Mouse (Mus musculus) midbrain, embryonic 11.5 days (tissue): ENCODE results near the gene Anxa8. TPM values are rescaled to one million over a fixed set of nuclear protein-coding genes. Genes with fewer than 3 reads are reported as not detected.

Source experiments
- ATAC-seq: fragments of 200-750 bp; cut with Nextera tagmentation; 2 replicates; pipeline ENCODE4 v1.8.0; 2017; ENCODE audit warnings: moderate TSS enrichment, moderate library complexity; ENCODE audit not compliant: low FRiP score
- DNase-seq: peaks from one replicate; pipeline ENCODE4 v3.0.0; 2015; ENCODE audit warnings: low spot score; ENCODE audit errors: missing footprints
- H3K27ac ChIP-seq: fragments of 300-500 bp; sonication (generic); 2 replicates; pipeline ENCODE4 v1.5.1; 2014; ENCODE audit warnings: low read depth, low read length
- H3K27me3 ChIP-seq: fragments of 300-500 bp; sonication (generic); 2 replicates; pipeline ENCODE4 v1.6.1; 2014; ENCODE audit warnings: mild to moderate bottlenecking, low read length, moderate library complexity, mixed read lengths; ENCODE audit not compliant: control insufficient read depth, insufficient read depth
- H3K36me3 ChIP-seq: fragments of 300-500 bp; sonication (generic); 2 replicates; pipeline ENCODE4 v1.6.1; 2014; ENCODE audit warnings: mild to moderate bottlenecking, low read length, moderate library complexity, mixed read lengths; ENCODE audit not compliant: control insufficient read depth, insufficient read depth
- H3K4me1 ChIP-seq: fragments of 300-500 bp; sonication (generic); 2 replicates; pipeline ENCODE4 v1.6.1; 2014; ENCODE audit warnings: low read length; ENCODE audit not compliant: control insufficient read depth, insufficient read depth
- H3K4me2 ChIP-seq: fragments of 300-500 bp; sonication (generic); 2 replicates; pipeline ENCODE4 v1.6.1; 2014; ENCODE audit warnings: mild to moderate bottlenecking, moderate library complexity
- H3K4me3 ChIP-seq: fragments of 300-500 bp; sonication (generic); 2 replicates; pipeline ENCODE4 v1.5.1; 2014; ENCODE audit warnings: low read depth, low read length
- H3K9ac ChIP-seq: fragments of 300-500 bp; sonication (generic); 2 replicates; pipeline ENCODE4 v1.6.1; 2014; ENCODE audit warnings: low read length
- H3K9me3 ChIP-seq: fragments of 300-500 bp; sonication (generic); 2 replicates; pipeline ENCODE4 v1.6.1; 2016; ENCODE audit warnings: low read length; ENCODE audit not compliant: control insufficient read depth
- WGBS: fragments of 180-500 bp; shearing (Covaris S2); extraction: QIAGEN DNeasy Blood & Tissue Kit; methylation state at CpG from one replicate; pipeline ENCODE4 v1.1.7; 2014; 5-methylcytosine and 5-hydroxymethylcytosine counted together
- polyA plus RNA-seq: library from polyadenylated mRNA; unstranded; fragments of >200 nt; fragmentation: Nextera tagmentation; extraction: Ambion mirVana; gene quantifications from 2 replicates; pipeline ENCODE4 v1.2.1, GENCODE M21; 2014

Anxa8 gene
- 0.81 and 1.0 TPM in 2 replicates for polyA plus RNA-seq

GRCm38 (mm10) chr14:34085731-34086130 is at the start of gene Anxa8:
TSS of gene Anxa8 (plus strand) at chr14:34085981.
- ATAC-seq (no peak), DNase-seq (no peak)
- Histone ChIP-seq H3K4me2 (no peak within 1 kb of the TSS), H3K9ac (no peak within 1 kb of the TSS), H3K27me3 (no peaks in the 10 kb centered on the region), H3K36me3 (no peaks in the 10 kb centered on the region), H3K4me3 (no peak within 1 kb of the TSS), H3K9me3 (no peaks in the 10 kb centered on the region), H3K27ac (no peak within 1 kb of the TSS), H3K4me1 (no peaks in the 10 kb centered on the region)
- WGBS = 78% methylated on average over 4 of the region's 4 CpGs

DNA sequence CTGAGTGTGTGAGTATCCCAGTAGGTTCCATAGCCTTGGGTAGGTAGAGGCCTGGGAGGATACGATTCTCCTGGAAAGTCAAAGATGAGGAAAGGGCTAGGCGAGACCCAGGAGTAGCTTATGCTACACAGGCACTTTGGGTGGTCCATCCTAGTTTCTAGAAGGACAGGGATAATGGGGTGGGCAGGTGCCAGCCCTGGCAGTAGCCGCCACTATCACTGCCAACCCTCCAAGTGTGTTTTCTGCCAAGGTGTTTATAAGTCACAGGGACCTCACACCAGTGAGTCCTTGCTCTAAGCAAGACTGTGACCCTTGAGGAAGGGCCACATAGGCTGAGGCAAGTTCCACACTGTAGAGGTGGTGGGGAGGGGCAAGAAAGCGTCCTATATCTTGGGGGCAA is 44.5 kb upstream of the Anxa8 start:
- Histone ChIP-seq H3K4me3 (no peak overlapping the region), H3K9ac (no peak overlapping the region), H3K4me2 (no peak overlapping the region), H3K27me3 (no peaks in the 10 kb centered on the region), H3K9me3 (no peaks in the 10 kb centered on the region), H3K36me3 (no peaks in the 10 kb centered on the region), H3K27ac (no peak overlapping the region), H3K4me1 (no peaks in the 10 kb centered on the region)
- 81% methylated on average over 4 of the region's 4 CpGs for WGBS
- DNase-seq (no peak), ATAC-seq (no peak)

DNA sequence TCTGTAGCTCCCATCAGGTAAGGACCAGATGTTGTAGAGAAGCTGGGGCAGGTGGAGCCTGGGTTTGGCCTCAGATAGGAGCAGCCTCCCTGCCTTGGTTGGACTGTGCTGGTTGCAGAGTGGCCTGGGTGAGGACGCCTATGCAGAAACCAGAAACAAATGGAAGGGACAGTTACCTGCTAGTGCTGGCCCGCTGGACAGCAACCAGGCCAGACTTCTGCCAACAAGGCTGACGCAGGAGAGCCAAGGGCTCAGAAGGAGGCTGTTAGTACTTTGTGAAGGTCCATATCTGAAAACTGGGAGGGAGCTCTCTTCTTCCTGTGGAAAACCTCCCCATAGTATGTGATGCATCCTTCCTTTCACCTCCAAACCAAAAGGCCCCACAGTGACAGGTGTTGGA is 42.4 kb upstream of the Anxa8 start:
- no peak overlapping the region for H3K27ac ChIP-seq
- 63% methylated on average over 3 of the region's 3 CpGs for WGBS
- H3K9ac ChIP-seq = no peak overlapping the region

DNA sequence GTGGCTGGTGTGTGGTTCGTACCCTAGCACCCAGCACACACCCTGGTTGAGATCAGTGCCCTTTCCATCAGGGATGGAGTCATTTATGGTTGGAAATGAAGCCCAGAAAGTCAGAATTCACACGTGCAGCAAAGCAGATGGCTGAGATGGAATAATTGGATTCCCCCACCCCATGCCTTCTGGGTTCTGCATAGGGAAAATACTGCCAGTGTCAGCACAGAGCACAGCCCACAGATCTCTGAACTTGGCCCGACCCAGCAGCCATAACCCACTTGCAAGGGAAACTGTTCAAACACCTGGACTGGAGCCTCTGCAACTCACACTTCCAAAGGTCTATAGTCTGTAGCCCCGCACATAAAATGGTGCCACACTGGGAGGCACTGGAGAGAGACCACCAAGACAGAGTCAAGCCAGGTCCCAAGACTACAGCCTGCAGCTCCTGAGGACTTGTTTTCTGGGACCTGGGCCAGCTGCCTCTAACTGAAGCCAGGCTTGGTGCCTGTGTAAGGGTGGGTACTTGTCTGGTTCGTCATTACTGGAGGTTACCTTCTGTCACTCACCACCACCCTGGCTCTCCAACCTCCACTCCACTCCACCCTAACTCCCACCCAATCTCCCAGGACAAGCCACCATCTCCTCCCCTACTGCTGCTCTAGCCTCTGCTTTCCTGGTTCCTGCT is 35.5 kb upstream of the Anxa8 start:
- WGBS = 82% methylated on average over 5 of the region's 5 CpGs

More for the DNA sequence above, 42.4 kb upstream of the Anxa8 start:
- Histone ChIP-seq H3K27me3 (no peaks in the 10 kb centered on the region), H3K36me3 (no peaks in the 10 kb centered on the region), H3K9me3 (no peaks in the 10 kb centered on the region), H3K4me2 (no peak overlapping the region), H3K4me3 (no peak overlapping the region), H3K4me1 (no peaks in the 10 kb centered on the region)
- DNase-seq (no peak), ATAC-seq (no peak)

DNA sequence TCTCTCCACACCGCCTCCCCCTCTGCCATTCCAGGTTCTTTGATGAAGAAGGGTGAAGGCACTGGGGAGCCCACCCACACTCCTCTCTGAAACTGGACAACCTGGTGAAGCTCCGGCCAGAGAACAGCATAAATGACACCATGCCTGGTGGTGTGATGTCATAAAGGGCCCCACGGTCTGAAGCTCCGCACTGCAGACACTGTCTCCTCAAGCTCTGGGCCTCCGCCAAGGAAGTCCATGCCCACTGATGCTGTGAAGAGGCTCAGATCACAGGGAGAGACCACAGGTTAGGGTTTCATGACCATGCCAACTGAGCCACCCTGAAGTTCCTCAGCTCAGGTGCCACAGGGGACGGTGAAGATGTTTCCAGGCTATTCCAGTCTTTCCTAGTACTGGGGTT is 33.3 kb upstream of the Anxa8 start, which contains the start of gene Antxrl:
Gene Antxrl (plus strand): TSS at position 192 of the 400 bp plus-strand sequence.
- H3K4me3 ChIP-seq = no peak within 1 kb of the TSS
- H3K9ac ChIP-seq = no peak within 1 kb of the TSS
- DNase-seq (no peak), ATAC-seq (no peak)
- 93% methylated on average over 6 of the region's 6 CpGs for WGBS
- no peaks in the 10 kb centered on the region for H3K27me3 ChIP-seq
- H3K9me3 ChIP-seq = no peaks in the 10 kb centered on the region
- no peak within 1 kb of the TSS for H3K27ac ChIP-seq
- H3K36me3 ChIP-seq = no peaks in the 10 kb centered on the region
- H3K4me2 ChIP-seq = no peak within 1 kb of the TSS
- no peaks in the 10 kb centered on the region for H3K4me1 ChIP-seq

More for the DNA sequence above, 35.5 kb upstream of the Anxa8 start:
- H3K27me3 ChIP-seq = no peaks in the 10 kb centered on the region
- DNase-seq = no peak
- no peak overlapping the region for H3K9ac ChIP-seq
- H3K9me3 ChIP-seq = no peaks in the 10 kb centered on the region
- no peak overlapping the region for H3K4me3 ChIP-seq
- no peak overlapping the region for H3K4me2 ChIP-seq
- no peaks in the 10 kb centered on the region for H3K36me3 ChIP-seq
- H3K4me1 ChIP-seq = no peaks in the 10 kb centered on the region
- no peak overlapping the region for H3K27ac ChIP-seq
- ATAC-seq = no peak

DNA sequence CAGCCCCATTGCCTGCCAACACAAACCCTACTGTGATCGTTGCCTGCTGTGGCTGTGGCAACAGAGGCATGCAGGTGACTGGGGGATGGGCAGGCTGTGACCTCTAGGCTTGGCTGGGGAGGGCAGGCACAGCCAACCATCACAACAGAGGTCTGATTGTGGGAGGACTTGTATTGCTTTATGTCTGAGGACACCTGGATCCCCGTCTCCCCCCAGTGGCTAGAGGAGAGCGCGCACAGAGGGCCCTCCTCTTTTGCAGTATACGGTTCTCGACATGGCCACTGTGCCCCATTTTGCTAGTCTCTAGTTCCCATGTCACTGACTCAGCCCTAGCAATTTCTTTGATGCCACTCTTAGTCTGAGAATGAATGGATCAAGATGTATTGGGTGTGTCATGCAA is 14.1 kb upstream of the Anxa8 start:
- no peak overlapping the region for H3K4me3 ChIP-seq
- H3K9ac ChIP-seq = no peak overlapping the region
- no peak overlapping the region for H3K27ac ChIP-seq
- ATAC-seq = no peak
- DNase-seq = no peak
- no peaks in the 10 kb centered on the region for H3K9me3 ChIP-seq
- WGBS = 70% methylated on average over 6 of the region's 6 CpGs
- no peaks in the 10 kb centered on the region for H3K36me3 ChIP-seq
- no peaks in the 10 kb centered on the region for H3K27me3 ChIP-seq
- H3K4me1 ChIP-seq = no peaks in the 10 kb centered on the region
- H3K4me2 ChIP-seq = no peak overlapping the region

DNA sequence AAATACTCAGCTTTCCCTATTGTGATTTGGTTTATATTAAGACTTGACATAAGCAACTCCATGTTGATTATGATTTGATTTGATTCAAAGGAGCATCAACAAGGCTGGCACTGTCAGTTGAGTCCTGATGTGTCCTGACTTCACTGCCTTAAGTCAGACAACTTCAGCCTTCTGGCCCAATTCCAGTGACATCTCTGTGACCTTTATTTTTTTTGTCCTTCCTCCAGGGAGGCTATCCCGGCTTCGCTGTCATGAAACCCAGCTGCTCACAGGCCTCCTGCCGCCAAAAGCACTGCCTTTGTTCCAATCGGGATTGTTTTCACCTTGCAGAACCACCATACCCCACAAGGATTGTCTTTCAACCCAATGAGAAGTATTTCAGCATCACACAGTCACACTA is 10.4 kb upstream of the Anxa8 start:
- Histone ChIP-seq H3K4me1 (no peaks in the 10 kb centered on the region), H3K27me3 (no peaks in the 10 kb centered on the region), H3K36me3 (no peaks in the 10 kb centered on the region), H3K27ac (no peak overlapping the region), H3K4me3 (no peak overlapping the region), H3K9ac (no peak overlapping the region), H3K9me3 (no peaks in the 10 kb centered on the region), H3K4me2 (no peak overlapping the region)
- ATAC-seq (no peak), DNase-seq (no peak)
- WGBS = 40% methylated on average over 4 of the region's 4 CpGs

DNA sequence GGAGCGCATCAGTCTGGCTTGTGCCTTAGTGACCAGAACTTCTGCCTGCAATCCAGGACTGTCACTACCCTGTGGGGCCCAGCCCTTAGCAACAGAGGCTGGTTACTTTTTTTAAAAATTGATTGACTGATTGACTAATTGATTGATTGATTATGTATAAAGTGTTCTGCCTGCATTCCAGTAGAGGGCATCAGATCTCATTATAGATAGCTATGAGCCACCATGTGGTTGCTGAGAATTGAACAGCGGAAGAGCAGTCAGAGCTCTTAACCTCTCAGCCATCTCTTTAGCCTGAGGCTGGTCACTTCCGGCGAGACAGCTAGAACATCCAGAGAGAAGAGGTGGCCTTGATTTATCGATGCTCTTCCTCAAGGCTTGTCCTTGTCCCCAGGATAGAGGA is 8.6 kb upstream of the Anxa8 start:
- ATAC-seq = no peak
- H3K27ac ChIP-seq = no peak overlapping the region
- no peak for DNase-seq
- H3K4me1 ChIP-seq = no peaks in the 10 kb centered on the region
- H3K9me3 ChIP-seq = no peaks in the 10 kb centered on the region
- H3K4me2 ChIP-seq = no peak overlapping the region
- whole genome bisulfite sequencing = 82% methylated on average over 5 of the region's 5 CpGs
- H3K27me3 ChIP-seq = no peaks in the 10 kb centered on the region
- H3K4me3 ChIP-seq = no peak overlapping the region
- no peaks in the 10 kb centered on the region for H3K36me3 ChIP-seq
- H3K9ac ChIP-seq = no peak overlapping the region

GRCm38 (mm10) chr14:34078293-34078692 is 7.5 kb upstream of the Anxa8 start:
- no peak overlapping the region for H3K9ac ChIP-seq
- no peaks in the 10 kb centered on the region for H3K4me1 ChIP-seq
- DNase-seq (no peak), ATAC-seq (no peak)
- no peak overlapping the region for H3K27ac ChIP-seq
- no peak overlapping the region for H3K4me2 ChIP-seq
- H3K9me3 ChIP-seq = no peaks in the 10 kb centered on the region
- 80% methylated on average over 4 of the region's 4 CpGs for WGBS
- no peaks in the 10 kb centered on the region for H3K36me3 ChIP-seq
- H3K4me3 ChIP-seq = no peak overlapping the region
- H3K27me3 ChIP-seq = no peaks in the 10 kb centered on the region
